Mouse (Mus musculus): ENCODE measurements around the gene Pmpca. TPM values are rescaled to one million over a fixed set of nuclear protein-coding genes. Genes with fewer than 3 reads are reported as not detected.

Gene Pmpca
- polyA plus RNA-seq, 1 experiment from 2014 or later = 80.9 TPM

DNA sequence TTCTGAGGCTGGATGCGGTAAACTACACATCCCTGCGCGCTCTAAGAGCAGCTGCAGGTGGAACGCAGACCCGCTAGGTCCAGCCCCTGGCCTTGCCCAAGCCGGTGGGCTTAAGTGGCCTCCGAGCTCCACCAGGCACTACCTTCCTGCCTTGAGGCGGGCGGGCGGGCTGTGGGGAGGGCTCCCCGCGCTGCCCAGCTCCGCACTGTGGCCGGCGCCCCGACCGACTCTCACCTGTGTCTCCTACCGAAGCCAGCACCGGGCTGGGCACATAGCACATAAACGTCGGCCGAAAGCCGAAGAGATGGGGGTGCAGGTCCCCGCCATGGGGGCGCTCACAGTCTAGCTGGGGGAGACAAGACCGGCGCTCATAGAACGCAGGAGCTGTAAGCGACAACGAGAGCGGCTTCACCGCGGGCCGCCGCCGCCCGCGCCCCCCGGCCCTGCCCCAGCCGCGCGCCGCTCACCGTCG lies 421 bp upstream of the Pmpca start:
- no peaks in the 10 kb centered on the region for H3K27me3 ChIP-seq (ENCODE audit: control insufficient read depth, insufficient read depth, low read length)
- H3K4me2 ChIP-seq (ENCODE audit: low read length) = peak overlapping the region; percentile 98
- H3K4me3 ChIP-seq (replicated peaks; ENCODE audit: low read depth, low read length) = peak overlapping the region; percentile 97
- peak overlapping the region; percentile 77 for H3K27ac ChIP-seq (replicated peaks; ENCODE audit: low read depth, low read length)
- H3K4me1 ChIP-seq (ENCODE audit: control insufficient read depth, insufficient read depth, low read length) = peaks cover 12% of the 10 kb centered on the region
- DNase-seq (peak; percentile 18), ATAC-seq (ENCODE audit: low FRiP score, low TSS enrichment) (peak; percentile 57)
- H3K9me3 ChIP-seq (ENCODE audit: control insufficient read depth, low read length) = no peaks in the 10 kb centered on the region
- peaks cover 77% of the 10 kb centered on the region for H3K36me3 ChIP-seq (ENCODE audit: control insufficient read depth, insufficient read depth, low read length)
- H3K9ac ChIP-seq (replicated peaks; ENCODE audit: low read length) = peak overlapping the region; percentile 92
- WGBS = under 1% methylated on average over 44 of the region's 45 CpGs

DNA sequence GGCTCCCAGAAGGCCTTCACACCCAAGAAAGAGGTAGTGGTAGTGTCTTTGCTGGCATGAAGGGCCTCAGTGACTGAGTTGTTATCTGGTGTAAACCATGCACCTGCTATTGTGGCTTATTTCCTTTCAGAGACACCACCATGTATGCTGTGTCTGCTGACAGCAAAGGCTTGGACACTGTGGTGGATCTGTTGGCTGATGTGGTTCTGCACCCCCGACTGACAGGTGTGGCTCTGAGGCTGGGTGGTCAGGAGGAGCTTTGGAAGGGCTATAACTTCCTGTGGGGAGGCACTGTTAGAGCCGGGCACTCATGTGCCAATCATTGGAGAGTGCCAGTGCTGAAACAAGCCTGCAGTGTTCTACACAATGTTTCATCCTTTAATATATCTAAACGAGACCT lies 1.8 kb downstream of the Pmpca start:
- no peak overlapping the region for H3K9ac ChIP-seq (replicated peaks; ENCODE audit: low read length)
- WGBS = 87% methylated on average over 3 of the region's 3 CpGs
- no peak overlapping the region for H3K4me3 ChIP-seq (replicated peaks; ENCODE audit: low read depth, low read length)
- ATAC-seq (ENCODE audit: low FRiP score, low TSS enrichment) (no peak), DNase-seq (no peak)
- peaks cover 77% of the 10 kb centered on the region for H3K36me3 ChIP-seq (ENCODE audit: control insufficient read depth, insufficient read depth, low read length)
- H3K27ac ChIP-seq (replicated peaks; ENCODE audit: low read depth, low read length) = no peak overlapping the region
- H3K4me2 ChIP-seq (ENCODE audit: low read length) = peak overlapping the region; percentile 27; the same call in 1 of the 2 replicates
- H3K9me3 ChIP-seq (ENCODE audit: control insufficient read depth, low read length) = no peaks in the 10 kb centered on the region
- no peaks in the 10 kb centered on the region for H3K27me3 ChIP-seq (ENCODE audit: control insufficient read depth, insufficient read depth, low read length)
- peaks cover 12% of the 10 kb centered on the region for H3K4me1 ChIP-seq (ENCODE audit: control insufficient read depth, insufficient read depth, low read length)

DNA sequence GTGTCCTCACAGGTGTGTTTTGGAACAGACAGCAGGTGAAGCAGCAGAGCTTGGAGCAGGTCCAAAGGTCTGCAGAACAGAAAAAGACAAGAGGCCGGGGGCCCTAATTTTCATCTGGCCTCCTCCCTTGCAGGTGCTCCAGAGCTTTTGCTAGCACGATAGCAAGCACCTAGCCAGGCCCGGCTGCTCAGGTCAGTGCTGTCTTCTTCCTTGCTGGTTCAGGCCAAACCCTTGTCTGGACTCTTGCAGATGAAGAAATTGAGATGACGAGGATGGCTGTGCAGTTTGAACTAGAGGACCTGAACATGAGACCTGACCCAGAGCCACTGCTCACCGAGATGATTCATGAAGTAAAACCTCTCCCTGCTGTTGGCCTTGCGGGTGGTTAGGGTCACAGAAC lies 2.5 kb downstream of the Pmpca start:
- H3K4me1 ChIP-seq (ENCODE audit: control insufficient read depth, insufficient read depth, low read length) = peaks cover 12% of the 10 kb centered on the region
- ATAC-seq (ENCODE audit: low FRiP score, low TSS enrichment) (no peak), DNase-seq (no peak)
- H3K4me3 ChIP-seq (replicated peaks; ENCODE audit: low read depth, low read length) = no peak overlapping the region
- H3K27me3 ChIP-seq (ENCODE audit: control insufficient read depth, insufficient read depth, low read length) = no peaks in the 10 kb centered on the region
- peaks cover 77% of the 10 kb centered on the region for H3K36me3 ChIP-seq (ENCODE audit: control insufficient read depth, insufficient read depth, low read length)
- H3K4me2 ChIP-seq (ENCODE audit: low read length) = no peak overlapping the region
- no peak overlapping the region for H3K9ac ChIP-seq (replicated peaks; ENCODE audit: low read length)
- WGBS = 94% methylated on average over 6 of the region's 6 CpGs
- no peaks in the 10 kb centered on the region for H3K9me3 ChIP-seq (ENCODE audit: control insufficient read depth, low read length)
- H3K27ac ChIP-seq (replicated peaks; ENCODE audit: low read depth, low read length) = no peak overlapping the region

DNA sequence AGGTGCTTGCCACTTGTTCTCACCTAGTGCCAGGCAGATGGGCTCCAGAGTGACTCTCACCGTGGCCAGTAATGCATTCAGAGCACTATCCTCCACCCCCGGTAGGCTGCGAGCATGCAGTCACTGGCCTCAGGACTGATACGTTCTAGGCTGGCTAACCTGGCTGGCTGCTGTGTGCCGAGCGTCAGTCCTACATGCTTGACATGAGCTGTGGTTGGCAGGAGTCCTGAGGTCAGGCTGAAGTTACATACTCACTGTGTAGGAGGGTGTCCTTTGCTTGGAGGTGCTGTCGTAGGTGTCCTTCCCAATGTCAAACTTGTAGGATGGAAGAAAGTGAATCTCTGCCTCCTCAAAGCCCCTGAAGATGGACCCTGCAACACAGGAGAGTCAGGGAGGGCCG lies 9.8 kb downstream of the Pmpca start:
- no peak overlapping the region for H3K4me2 ChIP-seq (ENCODE audit: low read length)
- no peak overlapping the region for H3K27ac ChIP-seq (replicated peaks; ENCODE audit: low read depth, low read length)
- 92% methylated on average over 8 of the region's 8 CpGs for WGBS
- ATAC-seq (ENCODE audit: low FRiP score, low TSS enrichment) (no peak), DNase-seq (no peak)
- H3K4me3 ChIP-seq (replicated peaks; ENCODE audit: low read depth, low read length) = no peak overlapping the region
- no peak overlapping the region for H3K9ac ChIP-seq (replicated peaks; ENCODE audit: low read length)
- no peaks in the 10 kb centered on the region for H3K9me3 ChIP-seq (ENCODE audit: control insufficient read depth, low read length)
- H3K36me3 ChIP-seq (ENCODE audit: control insufficient read depth, insufficient read depth, low read length) = peaks cover 88% of the 10 kb centered on the region
- no peaks in the 10 kb centered on the region for H3K27me3 ChIP-seq (ENCODE audit: control insufficient read depth, insufficient read depth, low read length)
- H3K4me1 ChIP-seq (ENCODE audit: control insufficient read depth, insufficient read depth, low read length) = no peaks in the 10 kb centered on the region

DNA sequence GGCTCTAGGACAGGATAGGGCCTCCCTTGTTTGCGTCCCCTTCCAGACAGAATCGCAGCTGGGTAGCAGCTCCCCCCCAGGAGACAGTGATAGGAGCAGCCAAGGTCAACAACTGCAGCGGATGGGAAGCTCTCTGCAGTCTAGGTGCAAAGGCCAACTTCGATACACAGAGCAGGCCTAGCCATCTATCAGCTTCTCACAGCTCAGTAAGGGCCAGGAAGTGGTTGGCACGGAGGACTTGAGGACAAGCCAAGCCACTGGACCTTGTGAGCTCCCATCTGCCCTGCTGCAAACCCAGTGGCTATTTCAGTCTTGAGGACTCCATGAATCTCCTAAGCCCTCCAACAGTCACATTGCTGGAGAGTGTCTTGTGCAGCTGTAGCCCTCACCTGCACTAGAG lies 10.5 kb downstream of the Pmpca start:
- Histone ChIP-seq H3K4me3 (replicated peaks; ENCODE audit: low read depth, low read length) (no peak overlapping the region), H3K27me3 (ENCODE audit: control insufficient read depth, insufficient read depth, low read length) (no peaks in the 10 kb centered on the region), H3K4me2 (ENCODE audit: low read length) (no peak overlapping the region), H3K36me3 (ENCODE audit: control insufficient read depth, insufficient read depth, low read length) (peaks cover 81% of the 10 kb centered on the region), H3K9me3 (ENCODE audit: control insufficient read depth, low read length) (no peaks in the 10 kb centered on the region), H3K27ac (replicated peaks; ENCODE audit: low read depth, low read length) (no peak overlapping the region), H3K9ac (replicated peaks; ENCODE audit: low read length) (no peak overlapping the region), H3K4me1 (ENCODE audit: control insufficient read depth, insufficient read depth, low read length) (no peaks in the 10 kb centered on the region)
- ATAC-seq (ENCODE audit: low FRiP score, low TSS enrichment) (no peak), DNase-seq (no peak)
- WGBS = 90% methylated on average over 5 of the region's 5 CpGs

DNA sequence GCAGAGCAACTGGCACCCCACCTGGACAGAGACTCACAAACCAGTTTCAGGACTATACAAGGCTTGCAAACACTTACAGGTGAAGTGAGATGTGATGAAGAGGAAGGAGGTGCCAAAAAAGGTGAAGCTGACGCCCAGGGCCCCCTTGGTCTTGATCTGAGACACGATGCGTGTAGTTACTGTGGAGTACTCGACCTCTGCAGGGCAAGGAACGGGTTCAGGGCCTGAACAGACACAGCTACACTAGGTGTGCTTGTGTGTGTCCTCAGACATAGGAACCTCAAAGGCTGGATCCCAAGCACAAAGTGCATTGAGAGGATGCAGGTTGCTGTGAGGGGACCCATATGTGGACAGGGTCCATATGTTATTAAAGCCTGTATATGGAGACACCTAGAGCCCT lies 11.2 kb downstream of the Pmpca start:
- Histone ChIP-seq H3K9ac (replicated peaks; ENCODE audit: low read length) (no peak overlapping the region), H3K27ac (replicated peaks; ENCODE audit: low read depth, low read length) (no peak overlapping the region), H3K36me3 (ENCODE audit: control insufficient read depth, insufficient read depth, low read length) (peaks cover 75% of the 10 kb centered on the region), H3K4me1 (ENCODE audit: control insufficient read depth, insufficient read depth, low read length) (peaks cover 5% of the 10 kb centered on the region; the same call in 1 of the 2 replicates), H3K4me3 (replicated peaks; ENCODE audit: low read depth, low read length) (no peak overlapping the region), H3K9me3 (ENCODE audit: control insufficient read depth, low read length) (no peaks in the 10 kb centered on the region), H3K27me3 (ENCODE audit: control insufficient read depth, insufficient read depth, low read length) (no peaks in the 10 kb centered on the region), H3K4me2 (ENCODE audit: low read length) (no peak overlapping the region)
- ATAC-seq (ENCODE audit: low FRiP score, low TSS enrichment) (no peak), DNase-seq (no peak)
- 90% methylated on average over 5 of the region's 5 CpGs for WGBS

DNA sequence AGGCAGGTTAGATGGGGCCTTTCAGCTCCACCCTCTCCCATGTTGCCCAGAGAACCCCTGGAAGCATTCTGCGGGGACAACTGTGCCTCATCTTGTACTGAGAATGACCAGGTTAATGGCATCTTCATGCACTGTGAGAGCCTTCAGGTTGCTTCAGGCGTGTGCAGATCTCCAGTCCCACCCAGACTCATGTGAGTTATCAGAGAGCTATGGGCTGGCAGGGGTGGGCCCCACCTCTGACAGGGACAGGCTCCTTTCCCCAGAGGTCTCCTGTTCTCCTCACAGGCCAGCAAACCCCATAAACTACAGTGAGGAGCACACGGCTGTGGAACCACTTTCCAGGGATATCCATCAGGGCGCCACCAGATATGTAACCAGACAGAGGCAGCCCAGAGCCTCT lies 11.9 kb downstream of the Pmpca start:
- Histone ChIP-seq H3K9me3 (ENCODE audit: control insufficient read depth, low read length) (no peaks in the 10 kb centered on the region), H3K27ac (replicated peaks; ENCODE audit: low read depth, low read length) (no peak overlapping the region), H3K4me1 (ENCODE audit: control insufficient read depth, insufficient read depth, low read length) (peaks cover 12% of the 10 kb centered on the region), H3K27me3 (ENCODE audit: control insufficient read depth, insufficient read depth, low read length) (no peaks in the 10 kb centered on the region), H3K36me3 (ENCODE audit: control insufficient read depth, insufficient read depth, low read length) (peaks cover 68% of the 10 kb centered on the region), H3K4me2 (ENCODE audit: low read length) (no peak overlapping the region), H3K9ac (replicated peaks; ENCODE audit: low read length) (no peak overlapping the region), H3K4me3 (replicated peaks; ENCODE audit: low read depth, low read length) (no peak overlapping the region)
- ATAC-seq (ENCODE audit: low FRiP score, low TSS enrichment) = no peak
- no peak for DNase-seq
- WGBS = 93% methylated on average over 4 of the region's 4 CpGs

DNA sequence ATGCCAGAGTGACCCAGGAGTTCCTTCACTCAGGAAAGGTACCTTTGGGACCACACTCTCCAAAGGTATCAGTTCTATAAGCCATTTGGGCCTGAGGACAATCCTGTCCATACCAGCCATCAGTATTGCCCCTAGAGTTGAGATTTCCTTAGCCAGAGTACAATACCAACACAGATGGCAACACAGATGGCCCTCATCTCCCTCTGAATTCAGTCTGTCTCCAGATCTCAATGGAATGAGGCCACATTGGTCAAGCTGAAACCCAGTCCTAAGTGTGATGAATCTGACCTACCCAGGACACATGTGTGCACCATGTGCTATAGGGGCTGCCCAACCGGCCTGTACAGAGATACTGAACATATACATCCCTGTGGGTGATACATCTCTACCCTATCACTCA lies 13.1 kb downstream of the Pmpca start:
- no peak overlapping the region for H3K27ac ChIP-seq (replicated peaks; ENCODE audit: low read depth, low read length)
- H3K9me3 ChIP-seq (ENCODE audit: control insufficient read depth, low read length) = no peaks in the 10 kb centered on the region
- peaks cover 55% of the 10 kb centered on the region for H3K36me3 ChIP-seq (ENCODE audit: control insufficient read depth, insufficient read depth, low read length)
- ATAC-seq (ENCODE audit: low FRiP score, low TSS enrichment) (no peak), DNase-seq (no peak)
- H3K4me1 ChIP-seq (ENCODE audit: control insufficient read depth, insufficient read depth, low read length) = peaks cover 24% of the 10 kb centered on the region
- WGBS = 95% methylated on average over 1 of the region's 1 CpGs
- H3K4me3 ChIP-seq (replicated peaks; ENCODE audit: low read depth, low read length) = no peak overlapping the region
- no peak overlapping the region for H3K4me2 ChIP-seq (ENCODE audit: low read length)
- no peak overlapping the region for H3K9ac ChIP-seq (replicated peaks; ENCODE audit: low read length)
- H3K27me3 ChIP-seq (ENCODE audit: control insufficient read depth, insufficient read depth, low read length) = no peaks in the 10 kb centered on the region

DNA sequence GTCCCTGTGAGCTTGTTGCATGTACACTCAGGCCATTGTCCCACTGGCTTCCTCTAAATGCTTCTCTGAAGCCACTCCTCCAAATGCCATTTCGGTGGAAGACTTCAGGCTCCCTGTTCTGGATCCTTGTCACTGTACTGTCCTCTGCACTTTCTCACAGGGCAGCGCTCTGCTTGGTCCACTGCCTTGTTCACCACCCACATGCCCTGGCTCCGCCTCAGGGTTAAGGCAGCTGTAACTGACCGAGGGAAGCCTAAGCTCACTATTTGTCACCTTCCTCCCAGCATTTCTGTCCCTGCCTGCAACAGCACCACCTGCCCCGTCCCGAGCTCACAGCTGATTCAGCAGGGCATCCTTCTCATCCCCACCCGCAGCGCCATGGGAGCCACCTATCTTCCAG lies 14.2 kb downstream of the Pmpca start:
- H3K27ac ChIP-seq (replicated peaks; ENCODE audit: low read depth, low read length) = no peak overlapping the region
- ATAC-seq (ENCODE audit: low FRiP score, low TSS enrichment) (no peak), DNase-seq (no peak)
- H3K4me2 ChIP-seq (ENCODE audit: low read length) = no peak overlapping the region
- no peak overlapping the region for H3K9ac ChIP-seq (replicated peaks; ENCODE audit: low read length)
- H3K4me3 ChIP-seq (replicated peaks; ENCODE audit: low read depth, low read length) = no peak overlapping the region
- 80% methylated on average over 8 of the region's 8 CpGs for WGBS
- H3K27me3 ChIP-seq (ENCODE audit: control insufficient read depth, insufficient read depth, low read length) = no peaks in the 10 kb centered on the region
- H3K4me1 ChIP-seq (ENCODE audit: control insufficient read depth, insufficient read depth, low read length) = peaks cover 35% of the 10 kb centered on the region
- H3K36me3 ChIP-seq (ENCODE audit: control insufficient read depth, insufficient read depth, low read length) = peaks cover 45% of the 10 kb centered on the region
- no peaks in the 10 kb centered on the region for H3K9me3 ChIP-seq (ENCODE audit: control insufficient read depth, low read length)

All from midbrain, embryonic 14.5 days (tissue).